Mouse (Mus musculus) cerebellum, adult 8-10 months (tissue): ENCODE results near the gene Fam20c.

Experiments
- DNase-seq: peaks from one replicate; pipeline ENCODE4 v3.0.0; 2022

Gene Fam20c

GRCm38 (mm10) chr5:138757135-138757534, 2.8 kb downstream of the Fam20c start:
- DNase-seq = no peak

DNA sequence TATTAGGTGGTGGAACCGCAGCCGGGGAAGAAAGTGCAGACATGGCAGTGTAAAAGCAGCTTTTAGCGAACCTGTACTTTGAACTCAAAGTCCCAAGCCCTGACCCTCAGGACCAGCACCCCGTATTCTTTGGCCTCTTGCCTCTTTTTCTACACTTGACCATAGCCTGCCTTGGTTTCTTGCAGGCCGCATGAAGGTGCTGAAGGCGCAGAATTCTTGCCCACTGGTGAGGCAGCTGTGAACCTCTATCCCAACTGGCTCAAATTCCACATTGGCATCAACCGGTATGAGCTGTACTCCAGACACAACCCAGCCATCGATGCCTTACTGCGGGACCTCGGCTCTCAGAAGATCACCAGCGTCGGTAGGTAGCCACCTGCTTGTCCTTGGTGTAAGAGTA, 3.3 kb downstream of the Fam20c start:
- no peak for DNase-seq

- no peak for DNase-seq
Observed at GRCm38 (mm10) chr5:138758533-138758932, 4.2 kb downstream of the Fam20c start.

DNA sequence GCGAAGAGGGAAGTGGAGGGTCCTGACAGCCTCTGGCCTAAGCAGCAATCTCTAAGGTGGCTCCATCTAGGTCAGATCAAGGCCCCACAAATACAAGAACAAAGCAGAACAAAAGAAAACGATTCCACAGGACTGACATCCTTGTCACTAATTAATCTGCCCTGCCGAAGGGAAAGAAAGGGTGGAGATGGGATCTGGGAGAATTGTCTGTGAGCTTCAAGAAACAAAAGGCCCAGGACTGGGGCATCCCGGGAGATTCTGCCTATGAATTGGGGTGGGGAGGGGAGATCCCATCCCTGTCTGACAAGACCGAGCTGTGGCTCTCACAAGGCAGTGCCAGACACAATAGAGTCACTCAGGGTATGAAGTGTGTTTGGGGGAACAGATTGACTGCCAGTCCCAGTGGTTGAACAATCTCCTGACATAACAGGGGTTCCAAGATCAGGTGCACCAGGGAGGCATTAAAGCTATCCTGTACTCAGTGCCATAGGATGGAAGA, 7.6 kb downstream of the Fam20c start:
- no peak for DNase-seq

DNA sequence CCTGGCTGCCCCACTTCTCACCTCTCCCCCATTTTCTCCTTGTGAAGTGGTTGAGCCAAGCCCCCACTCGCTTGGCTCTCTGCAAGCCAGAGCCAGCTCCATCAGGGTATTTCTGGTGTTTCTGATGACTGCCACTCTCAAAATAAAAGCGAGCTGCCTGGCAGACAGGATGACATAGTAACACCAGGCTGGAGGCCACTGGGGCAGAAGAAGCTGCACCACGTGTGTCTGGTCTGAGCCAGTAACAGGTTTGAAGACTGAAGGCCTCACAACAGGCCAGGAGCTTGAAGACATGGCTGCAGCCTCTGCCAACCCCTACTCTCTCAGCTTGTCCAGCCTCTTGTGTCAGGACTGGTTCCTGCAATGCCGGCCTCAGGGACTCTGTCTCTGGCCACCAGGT, 8.0 kb downstream of the Fam20c start:
- no peak for DNase-seq

DNA sequence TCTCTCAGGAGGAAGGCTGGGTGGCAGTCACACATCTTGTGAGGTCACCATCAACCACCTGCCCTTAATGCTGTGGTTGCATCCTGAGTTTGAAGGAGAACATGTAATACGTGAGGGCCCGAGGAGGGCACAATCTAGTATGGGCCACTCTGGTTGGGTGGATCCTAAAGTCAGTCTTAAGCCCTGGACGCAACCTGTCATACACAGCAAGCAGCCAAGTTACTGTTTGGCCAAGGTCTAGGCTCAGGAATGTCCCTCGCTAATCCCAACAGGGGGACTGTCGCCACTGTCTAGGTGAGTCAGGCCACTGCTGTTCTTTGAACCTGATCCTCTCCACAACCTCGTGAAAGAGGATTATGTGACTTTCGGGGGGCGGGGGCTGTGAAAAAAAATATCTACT, 10.3 kb downstream of the Fam20c start:
- DNase-seq = no peak

GRCm38 (mm10) chr5:138767650-138768049, 13.3 kb downstream of the Fam20c start:
- no peak for DNase-seq

- no peak for DNase-seq
Observed at GRCm38 (mm10) chr5:138768704-138769103, 14.4 kb downstream of the Fam20c start.

GRCm38 (mm10) chr5:138769126-138769525, 14.8 kb downstream of the Fam20c start:
- no peak for DNase-seq

DNA sequence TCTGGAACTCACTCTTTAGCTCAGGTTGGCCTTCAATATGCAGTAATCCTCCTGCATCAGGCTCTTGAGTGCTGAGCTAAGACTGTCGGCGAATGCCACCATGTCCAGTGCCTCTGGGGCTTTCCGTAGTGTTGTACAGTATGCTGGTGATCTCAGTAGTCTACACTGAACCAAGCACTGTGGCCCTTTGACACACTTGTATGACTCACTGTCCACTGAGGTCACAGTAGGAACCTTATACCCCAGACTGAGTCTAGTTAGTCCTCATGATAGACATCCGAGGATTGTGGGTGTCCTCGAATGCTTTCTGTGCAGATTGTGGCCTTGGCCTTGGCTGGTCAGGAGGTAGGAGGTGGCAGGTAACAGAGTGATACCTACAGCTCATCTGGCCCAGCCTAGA, 20.8 kb downstream of the Fam20c start:
- DNase-seq = no peak

- no peak for DNase-seq
Observed at GRCm38 (mm10) chr5:138776346-138776745, 22.0 kb downstream of the Fam20c start.

GRCm38 (mm10) chr5:138778731-138779463, 24.6 kb downstream of the Fam20c start:
- peak; percentile 20 for DNase-seq

DNA sequence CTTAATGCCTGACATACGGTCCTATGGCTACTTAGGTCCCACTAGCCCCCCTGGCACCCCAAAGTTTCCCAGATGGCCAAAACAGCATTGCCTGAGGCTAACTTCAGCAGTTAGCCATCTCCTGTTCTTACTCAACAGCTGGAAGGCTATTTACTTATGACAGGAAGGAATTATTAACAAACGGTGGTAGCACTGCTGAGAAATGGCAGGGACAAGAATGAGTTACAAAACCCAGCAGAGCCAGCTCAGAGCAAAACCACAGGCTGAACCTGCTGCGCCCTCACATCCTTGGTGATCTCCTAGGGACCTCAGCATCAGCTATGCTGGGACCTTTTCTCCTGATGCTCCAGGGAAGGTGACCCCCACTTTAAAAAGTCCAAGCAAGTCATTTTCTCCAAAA, 25.3 kb downstream of the Fam20c start:
- no peak for DNase-seq

GRCm38 (mm10) chr5:138782697-138783096, 28.4 kb downstream of the Fam20c start:
- no peak for DNase-seq

- DNase-seq = no peak
Observed at GRCm38 (mm10) chr5:138783181-138783580, 28.9 kb downstream of the Fam20c start.

DNA sequence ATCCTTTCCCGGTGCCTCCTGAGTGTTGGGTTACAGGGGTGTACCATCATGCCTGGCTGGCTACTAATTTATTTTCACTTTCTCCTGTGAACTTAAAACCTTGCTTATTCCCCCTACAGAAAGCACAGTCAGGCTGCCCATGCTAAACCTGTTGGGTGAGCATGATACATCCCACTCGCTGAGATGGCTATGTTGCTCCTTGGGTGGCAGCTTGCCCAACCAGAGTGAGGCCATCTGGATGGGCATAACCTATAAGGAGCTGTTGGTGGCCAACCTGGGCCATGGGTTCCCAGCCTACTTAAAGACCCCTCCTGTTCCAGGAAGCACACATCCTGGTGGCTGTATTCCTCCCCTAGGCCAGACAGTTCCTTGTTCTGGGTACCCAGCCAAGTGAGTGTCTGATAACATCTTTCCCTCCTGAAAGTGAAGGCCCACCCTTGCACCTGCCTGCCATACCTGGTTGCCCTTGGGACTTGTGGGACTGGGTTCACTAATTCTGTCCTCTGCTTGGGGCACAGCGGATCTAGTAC, 31.7 kb downstream of the Fam20c start:
- DNase-seq = no peak

- no peak for DNase-seq
Observed at GRCm38 (mm10) chr5:138787648-138788047, 33.3 kb downstream of the Fam20c start.

GRCm38 (mm10) chr5:138788481-138789211, 34.3 kb downstream of the Fam20c start:
- no peak for DNase-seq

GRCm38 (mm10) chr5:138790954-138791480, 36.7 kb downstream of the Fam20c start:
- no peak for DNase-seq

DNA sequence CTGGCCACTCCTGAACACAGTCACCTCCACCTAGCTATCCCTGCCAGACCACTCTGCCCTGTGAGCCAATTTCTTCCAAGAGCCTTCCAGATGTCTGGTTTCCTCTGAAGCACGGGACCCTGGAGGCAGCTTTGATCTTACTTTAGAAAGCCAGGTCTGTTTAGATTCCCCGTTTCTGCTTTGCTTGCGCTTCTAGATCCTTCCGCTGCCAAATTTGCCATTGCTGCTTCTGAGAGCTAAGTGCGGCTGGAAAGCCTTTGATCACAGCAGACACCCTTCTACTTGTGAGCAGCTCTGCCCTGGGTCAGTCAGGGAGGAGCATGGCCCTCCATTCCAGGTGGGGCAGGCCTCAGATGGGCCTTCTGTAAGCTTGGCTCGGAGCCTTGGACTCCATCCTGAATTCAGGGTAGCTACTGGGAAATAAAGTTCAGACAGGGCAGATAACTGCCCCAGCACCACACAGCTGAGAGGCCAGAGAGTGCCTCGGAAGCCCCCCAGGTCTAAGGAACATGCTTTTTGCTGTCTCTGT, 47.3 kb downstream of the Fam20c start:
- DNase-seq = no peak

- DNase-seq = no peak
Observed at GRCm38 (mm10) chr5:138804286-138804685, 50.0 kb downstream of the Fam20c start.

- no peak for DNase-seq
Observed at GRCm38 (mm10) chr5:138809767-138810166, 55.5 kb downstream of the Fam20c start.

DNA sequence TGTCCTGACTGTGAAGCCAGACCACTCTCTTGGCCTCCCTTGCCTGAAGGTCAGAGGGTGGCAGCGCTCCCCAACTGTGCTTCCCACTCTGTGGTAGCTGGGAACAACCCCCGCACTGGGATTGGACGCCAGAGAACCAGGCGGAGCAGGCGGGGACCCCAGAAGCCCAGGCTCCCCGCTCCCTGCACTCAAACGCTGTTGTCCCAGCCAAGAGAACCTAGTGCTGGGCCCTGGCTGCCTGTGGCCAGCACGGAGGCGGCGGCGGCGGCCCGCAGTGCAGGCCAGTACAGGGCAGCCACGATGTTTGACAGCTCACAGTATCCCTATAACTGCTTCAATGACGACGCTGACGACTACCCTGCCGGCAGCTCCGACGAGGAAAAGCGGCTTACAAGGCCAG, 65.5 kb downstream of the Fam20c start, which contains the start of gene Gm5294:
TSS of gene Gm5294 (plus strand) at position 301 of the 400 bp plus-strand sequence.
- no peak for DNase-seq
